Mouse (Mus musculus): Measurements from ENCODE around the gene Lig3. TPM values are rescaled to one million over a fixed set of nuclear protein-coding genes. Genes with fewer than 3 reads are reported as not detected.

The Lig3 gene
- polyA plus RNA-seq (2015; fragmentation: Nextera tagmentation; extraction: Ambion mirVana): 33.9 and 34.7 TPM in 2 replicates

- Histone ChIP-seq H3K9ac (peak within 1 kb of the TSS; percentile 94), H3K27ac (peak within 1 kb of the TSS; percentile 97), H3K36me3 (peaks cover 27% of the 10 kb centered on the region), H3K4me2 (peak within 1 kb of the TSS; percentile 72), H3K9me3 (no peaks in the 10 kb centered on the region), H3K4me1 (peaks cover 15% of the 10 kb centered on the region), H3K27me3 (no peaks in the 10 kb centered on the region), H3K4me3 (peak within 1 kb of the TSS; percentile 86)
- peak; percentile 94 for ATAC-seq (ENCODE audit: insufficient number of reproducible peaks, insufficient read depth, low FRiP score, low TSS enrichment, low read depth)
- under 1% methylated on average over 68 of the region's 90 CpGs for WGBS
Observed at GRCm38 (mm10) chr11:82780983-82781903, at the start of gene Lig3. TSS of gene Lig3 (plus strand) at chr11:82781108.

- Histone ChIP-seq H3K27me3 (no peaks in the 10 kb centered on the region), H3K27ac (no peak overlapping the region), H3K9ac (no peak overlapping the region), H3K36me3 (no peaks in the 10 kb centered on the region), H3K4me1 (no peaks in the 10 kb centered on the region), H3K4me3 (no peak overlapping the region), H3K9me3 (no peaks in the 10 kb centered on the region), H3K4me2 (no peak overlapping the region)
- no peak for ATAC-seq (ENCODE audit: insufficient number of reproducible peaks, insufficient read depth, low FRiP score, low TSS enrichment, low read depth)
Observed at GRCm38 (mm10) chr11:82734227-82734626, 46.7 kb upstream of the Lig3 start.

- Histone ChIP-seq H3K9me3 (no peaks in the 10 kb centered on the region), H3K27me3 (no peaks in the 10 kb centered on the region), H3K9ac (no peak overlapping the region), H3K27ac (no peak overlapping the region), H3K4me1 (no peaks in the 10 kb centered on the region), H3K4me3 (no peak overlapping the region), H3K4me2 (no peak overlapping the region), H3K36me3 (no peaks in the 10 kb centered on the region)
- no peak for ATAC-seq (ENCODE audit: insufficient number of reproducible peaks, insufficient read depth, low FRiP score, low TSS enrichment, low read depth)
Observed at GRCm38 (mm10) chr11:82739006-82739405, 41.9 kb upstream of the Lig3 start.

GRCm38 (mm10) chr11:82746138-82746537 is 34.8 kb upstream of the Lig3 start:
- no peak overlapping the region for H3K4me2 ChIP-seq

GRCm38 (mm10) chr11:82746857-82747366 is 34.0 kb upstream of the Lig3 start:
- Histone ChIP-seq H3K9me3 (no peaks in the 10 kb centered on the region), H3K4me2 (no peak overlapping the region), H3K36me3 (no peaks in the 10 kb centered on the region), H3K9ac (no peak overlapping the region), H3K4me1 (no peaks in the 10 kb centered on the region), H3K27ac (no peak overlapping the region), H3K27me3 (no peaks in the 10 kb centered on the region; the same call in 1 of the 2 replicates), H3K4me3 (no peak overlapping the region)
- 79% methylated on average over 8 of the region's 8 CpGs for WGBS
- no peak for ATAC-seq (ENCODE audit: insufficient number of reproducible peaks, insufficient read depth, low FRiP score, low TSS enrichment, low read depth)

More at GRCm38 (mm10) chr11:82746138-82746537, 34.8 kb upstream of the Lig3 start:
- 33% methylated on average over 6 of the region's 6 CpGs for WGBS
- Histone ChIP-seq H3K9me3 (no peaks in the 10 kb centered on the region), H3K27me3 (no peaks in the 10 kb centered on the region; the same call in 1 of the 2 replicates), H3K4me1 (no peaks in the 10 kb centered on the region), H3K9ac (no peak overlapping the region), H3K4me3 (no peak overlapping the region), H3K27ac (no peak overlapping the region), H3K36me3 (no peaks in the 10 kb centered on the region)
- no peak for ATAC-seq (ENCODE audit: insufficient number of reproducible peaks, insufficient read depth, low FRiP score, low TSS enrichment, low read depth)

- WGBS: 65% methylated on average over 6 of the region's 6 CpGs
- no peaks in the 10 kb centered on the region for H3K27me3 ChIP-seq
- no peak for ATAC-seq (ENCODE audit: insufficient number of reproducible peaks, insufficient read depth, low FRiP score, low TSS enrichment, low read depth)
Observed at GRCm38 (mm10) chr11:82752349-82753115, 28.4 kb upstream of the Lig3 start.

GRCm38 (mm10) chr11:82755919-82756318 is 25.0 kb upstream of the Lig3 start:
- Histone ChIP-seq H3K27ac (no peak overlapping the region), H3K4me1 (no peaks in the 10 kb centered on the region), H3K9me3 (no peaks in the 10 kb centered on the region), H3K36me3 (no peaks in the 10 kb centered on the region), H3K4me2 (no peak overlapping the region), H3K9ac (no peak overlapping the region), H3K27me3 (peaks cover 6% of the 10 kb centered on the region), H3K4me3 (no peak overlapping the region)
- ATAC-seq (ENCODE audit: insufficient number of reproducible peaks, insufficient read depth, low FRiP score, low TSS enrichment, low read depth): no peak
- WGBS: 82% methylated on average over 1 of the region's 1 CpGs

More at GRCm38 (mm10) chr11:82752349-82753115, 28.4 kb upstream of the Lig3 start:
- Histone ChIP-seq H3K27ac (no peak overlapping the region), H3K4me1 (no peaks in the 10 kb centered on the region), H3K9ac (no peak overlapping the region), H3K36me3 (no peaks in the 10 kb centered on the region), H3K9me3 (no peaks in the 10 kb centered on the region), H3K4me3 (no peak overlapping the region), H3K4me2 (no peak overlapping the region)

- no peak overlapping the region for H3K4me3 ChIP-seq
- peaks cover 6% of the 10 kb centered on the region for H3K27me3 ChIP-seq
- H3K27ac ChIP-seq: no peak overlapping the region
- no peak for ATAC-seq (ENCODE audit: insufficient number of reproducible peaks, insufficient read depth, low FRiP score, low TSS enrichment, low read depth)
- H3K4me2 ChIP-seq: no peak overlapping the region
- H3K4me1 ChIP-seq: peaks cover 20% of the 10 kb centered on the region
- no peaks in the 10 kb centered on the region for H3K9me3 ChIP-seq
- H3K36me3 ChIP-seq: no peaks in the 10 kb centered on the region
- WGBS: 81% methylated on average over 6 of the region's 6 CpGs
- no peak overlapping the region for H3K9ac ChIP-seq
Observed at GRCm38 (mm10) chr11:82762286-82762829, 18.6 kb upstream of the Lig3 start.

- peaks cover under 1% of the 10 kb centered on the region; the same call in 1 of the 2 replicates for H3K36me3 ChIP-seq
- ATAC-seq (ENCODE audit: insufficient number of reproducible peaks, insufficient read depth, low FRiP score, low TSS enrichment, low read depth): no peak
- peak overlapping the region; percentile 94 for H3K27ac ChIP-seq
- peaks cover 6% of the 10 kb centered on the region for H3K27me3 ChIP-seq
- H3K4me1 ChIP-seq: peaks cover 20% of the 10 kb centered on the region
- H3K4me2 ChIP-seq: peak overlapping the region; percentile 90
- peak overlapping the region; percentile 96 for H3K4me3 ChIP-seq
- no peaks in the 10 kb centered on the region for H3K9me3 ChIP-seq
- peak overlapping the region; percentile 96 for H3K9ac ChIP-seq
- 9% methylated on average over 4 of the region's 4 CpGs for WGBS
Observed at GRCm38 (mm10) chr11:82763261-82763660, 17.6 kb upstream of the Lig3 start.

- peak within 1 kb of the TSS; percentile 94 for H3K27ac ChIP-seq
- ATAC-seq (ENCODE audit: insufficient number of reproducible peaks, insufficient read depth, low FRiP score, low TSS enrichment, low read depth): peak; percentile 96
- peak within 1 kb of the TSS; percentile 96 for H3K9ac ChIP-seq
- H3K4me1 ChIP-seq: peaks cover 20% of the 10 kb centered on the region
- peaks cover 3% of the 10 kb centered on the region for H3K27me3 ChIP-seq
- H3K4me2 ChIP-seq: peak within 1 kb of the TSS; percentile 90
- peak within 1 kb of the TSS; percentile 96 for H3K4me3 ChIP-seq
- WGBS: under 1% methylated on average over 44 of the region's 44 CpGs
- H3K36me3 ChIP-seq: peaks cover 7% of the 10 kb centered on the region; the same call in 1 of the 2 replicates
- no peaks in the 10 kb centered on the region for H3K9me3 ChIP-seq
Observed at GRCm38 (mm10) chr11:82763742-82764437, 17.0 kb upstream of the Lig3 start, which contains the start of the genes Cct6b and Zfp830. TSS of gene Cct6b (minus strand) at chr11:82764321. TSS of gene Zfp830 (plus strand) at chr11:82764345.

Data from embryonic facial prominence, embryonic 13.5 days (tissue).